Mouse (Mus musculus) bone marrow macrophage, adult 2 months (primary cell): ENCODE data around the gene Ipo4.

Experiments used
- CTCF ChIP-seq: IDR thresholded peaks from 2 replicates; pipeline ENCODE4 v1.5.1; 2012; ENCODE audit warnings: low read depth, mild to moderate bottlenecking, low read length, moderate library complexity
- POLR2A ChIP-seq: IDR thresholded peaks from 2 replicates; pipeline ENCODE4 v1.6.1; 2012; ENCODE audit warnings: mild to moderate bottlenecking, low read depth, low read length, borderline replicate concordance

DNA sequence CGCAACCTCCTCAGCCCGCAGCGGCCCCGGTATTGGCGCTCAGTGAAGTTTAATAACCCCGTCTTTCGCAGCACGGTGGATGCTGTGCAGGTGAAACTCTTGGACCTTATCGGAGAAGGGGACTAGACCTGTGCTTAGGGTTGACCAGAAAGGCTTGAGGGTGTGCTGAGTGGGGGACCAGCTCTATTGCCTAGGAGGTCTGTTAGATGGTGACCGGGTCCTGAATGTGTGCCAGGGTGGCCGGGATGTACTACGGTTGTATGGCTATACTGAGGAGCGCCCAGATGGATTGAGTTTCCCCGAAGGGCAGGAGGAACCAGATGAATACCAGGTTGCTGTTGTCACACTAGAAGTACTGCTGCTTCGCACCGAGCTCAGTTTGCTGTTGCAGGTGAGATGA is 43.5 kb downstream of the Ipo4 start:
- TF ChIP-seq CTCF (no peak), POLR2A (no peak)
